Mouse (Mus musculus) left cerebral cortex, adult 11 months (tissue): ENCODE data around the gene Adam1a.
A peak's percentile ranks its signal among the peaks of the same experiment; 100 is the strongest.

Experiments
- DNase-seq: peaks from one replicate; pipeline ENCODE4 v3.0.0; 2022; ENCODE audit warnings: low spot score

The Adam1a gene

DNA sequence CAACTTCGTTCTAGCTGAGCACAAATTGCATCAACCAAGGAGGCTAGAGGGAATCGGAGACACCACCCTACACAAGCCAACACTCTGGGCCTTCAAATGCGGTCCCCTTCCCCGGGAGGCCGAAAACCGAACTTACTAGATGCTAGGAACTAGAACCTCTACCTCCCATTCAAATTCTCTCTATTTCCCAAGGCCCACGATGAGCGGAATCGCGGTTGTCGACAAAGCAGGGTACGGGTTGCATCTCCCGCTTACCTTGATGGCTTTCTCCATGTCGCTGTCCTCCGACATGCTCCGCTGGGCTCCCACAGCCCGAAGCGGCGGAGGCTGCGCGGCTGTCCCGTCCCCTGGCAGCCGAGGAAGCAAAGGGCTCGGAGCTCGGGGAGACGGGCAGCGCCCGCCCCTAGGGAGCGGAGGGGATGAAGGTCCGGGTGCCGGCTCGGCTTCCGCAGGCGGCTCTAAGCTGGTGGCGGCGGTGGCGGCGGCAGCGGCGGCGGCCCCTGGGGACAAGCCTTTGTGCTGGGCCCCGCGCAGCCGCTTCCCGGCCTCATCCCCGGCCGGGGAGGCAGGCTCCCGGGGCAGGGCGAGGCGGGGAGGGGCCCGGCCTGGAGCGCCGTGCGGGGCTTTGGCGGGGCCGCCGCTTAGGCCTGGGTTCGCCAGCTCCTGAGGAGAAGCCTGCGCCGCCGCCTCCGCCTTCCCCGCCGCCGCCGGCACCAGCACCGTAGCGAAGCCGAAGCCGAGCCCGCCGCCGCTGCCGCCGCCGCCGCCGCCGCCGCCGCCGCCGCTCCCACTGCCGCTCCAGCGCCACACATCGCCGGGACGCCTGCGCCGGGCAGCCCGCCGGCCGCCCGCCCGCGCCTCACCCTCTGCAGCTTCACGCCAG, at the start of gene Adam1a, which contains the start of gene Gm42878:
TSS of gene Adam1a (minus strand) at position 573 of the 883 bp plus-strand sequence.
TSS of gene Gm42878 (minus strand) at position 573 of the 883 bp plus-strand sequence.
- DNase-seq = no peak

- DNase-seq = no peak
These were observed 49.5 kb upstream of the Adam1a start for GRCm38 (mm10) chr5:121594714-121595313.

DNA sequence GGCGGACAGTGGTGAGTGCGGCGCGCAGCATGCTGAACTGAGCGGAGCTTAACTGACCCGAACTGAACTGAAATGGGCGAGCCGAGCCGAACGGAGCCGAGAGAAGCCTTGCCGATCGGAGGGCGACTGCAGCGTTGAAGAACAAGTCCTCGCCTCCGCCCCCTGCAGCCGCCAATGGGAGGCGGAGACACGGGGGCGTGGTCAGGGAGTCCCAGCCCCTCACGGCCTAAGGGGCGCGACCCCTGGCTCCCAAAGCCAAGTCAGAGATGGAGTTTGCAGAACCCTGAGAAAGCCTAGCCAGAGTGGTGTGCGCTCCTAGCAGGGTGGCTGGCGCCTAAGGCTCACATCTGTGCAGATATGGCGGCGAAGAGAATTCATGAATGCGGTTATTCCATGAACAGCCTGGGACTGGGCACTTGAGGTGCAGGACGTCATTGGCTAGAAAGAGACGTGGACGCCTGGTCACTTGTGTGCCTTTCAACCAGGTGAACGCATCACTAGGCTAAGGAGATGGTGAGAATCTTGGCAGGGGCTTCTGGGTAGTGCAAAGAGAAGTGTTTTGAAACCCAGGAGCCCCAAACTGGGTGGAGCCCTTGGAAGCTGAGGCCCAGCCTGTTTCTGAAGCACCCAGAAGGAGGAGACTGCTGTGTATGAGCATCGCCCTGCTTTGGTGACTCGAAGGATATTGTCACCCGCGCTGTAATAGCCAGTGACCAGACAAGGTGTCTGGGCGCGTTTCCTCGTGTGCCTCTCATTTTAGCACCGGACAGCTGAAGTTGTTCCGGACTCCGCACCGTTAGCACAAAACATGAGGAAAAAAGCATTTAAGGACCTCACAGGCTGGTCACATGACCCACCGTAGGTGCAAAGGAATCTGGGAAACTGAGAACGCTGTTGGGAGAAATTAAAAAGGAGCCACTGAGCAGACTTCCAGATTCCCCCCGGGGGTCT, 48.4 kb upstream of the Adam1a start, which contains the start of gene Aldh2:
TSS of gene Aldh2 (minus strand) at position 374 of the 951 bp plus-strand sequence.
- peak; percentile 60 for DNase-seq

DNA sequence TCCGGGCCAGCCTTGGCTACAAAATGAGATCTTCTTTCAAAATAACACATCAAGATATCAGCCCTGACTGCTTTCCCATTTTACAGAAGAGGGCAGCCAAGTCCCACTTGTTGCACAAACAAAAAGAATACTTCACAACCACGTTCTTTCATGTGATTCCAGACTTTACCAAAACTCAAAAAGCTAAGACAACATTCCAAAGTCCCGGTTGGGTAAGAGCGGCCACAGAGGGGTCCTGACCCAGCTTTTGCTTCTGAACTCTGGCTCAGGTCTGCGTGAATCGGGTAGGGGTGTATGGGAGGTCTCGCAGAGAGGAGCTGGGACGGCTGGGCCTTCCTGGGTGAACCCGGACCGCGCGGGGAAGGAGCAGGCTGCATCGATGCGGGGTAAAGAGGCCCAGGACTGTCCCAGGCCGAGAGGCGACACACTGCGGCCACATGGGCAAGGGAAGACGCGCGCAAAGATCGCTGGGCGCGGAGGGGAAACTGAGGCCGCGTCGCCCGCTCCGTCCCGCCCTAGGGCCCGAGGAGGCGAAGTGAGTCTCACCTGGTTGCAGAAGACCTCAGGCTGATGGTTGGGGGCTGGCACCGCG, 47.6 kb upstream of the Adam1a start:
- DNase-seq = no peak

GRCm38 (mm10) chr5:121592064-121592815, 47.0 kb upstream of the Adam1a start:
- DNase-seq = no peak

GRCm38 (mm10) chr5:121591417-121592063, 46.3 kb upstream of the Adam1a start:
- DNase-seq = peak; percentile 12

DNA sequence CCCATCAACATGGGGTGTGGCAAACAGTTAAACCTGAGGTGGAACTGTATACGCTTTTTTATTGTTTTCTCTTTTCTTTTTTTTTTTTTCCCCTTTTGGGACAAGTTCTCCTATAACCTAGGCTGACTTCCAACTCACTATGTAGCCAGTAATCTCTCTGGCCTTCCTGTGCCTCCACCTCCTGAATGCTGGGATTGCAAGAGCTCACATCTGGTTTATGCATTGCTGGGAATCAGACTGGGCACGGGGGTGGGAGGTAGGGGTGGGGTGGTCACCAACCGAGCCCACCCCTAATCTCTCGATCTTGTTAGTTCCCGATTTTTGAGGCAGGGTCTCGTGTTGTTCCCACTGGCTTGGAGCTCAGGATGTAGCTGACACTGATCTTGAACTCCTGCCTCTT, 44.6 kb upstream of the Adam1a start:
- DNase-seq = no peak

GRCm38 (mm10) chr5:121586400-121587039, 41.2 kb upstream of the Adam1a start:
- DNase-seq = peak; percentile 67

- DNase-seq = no peak
These were observed 40.4 kb upstream of the Adam1a start for GRCm38 (mm10) chr5:121585699-121586098.

DNA sequence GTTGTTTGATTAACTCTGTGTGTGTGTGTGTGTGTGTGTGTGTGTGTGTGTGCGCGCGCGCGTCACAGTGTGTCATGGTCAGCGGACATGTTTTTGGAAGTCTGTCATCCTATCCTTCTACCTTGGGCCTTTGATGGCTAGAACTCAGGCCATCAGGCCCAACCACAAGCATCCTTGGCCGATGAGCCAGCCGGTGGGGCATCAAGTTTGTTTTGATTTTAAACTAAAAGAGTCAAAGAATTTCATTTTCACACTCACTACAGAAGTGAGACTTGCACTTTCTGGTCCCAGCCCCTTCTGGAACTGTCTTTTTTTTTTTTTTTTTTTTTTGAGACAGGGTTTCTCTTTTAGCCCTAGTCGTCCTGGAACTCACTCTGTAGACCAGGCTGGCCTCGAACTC, 39.7 kb upstream of the Adam1a start:
- DNase-seq = no peak

DNA sequence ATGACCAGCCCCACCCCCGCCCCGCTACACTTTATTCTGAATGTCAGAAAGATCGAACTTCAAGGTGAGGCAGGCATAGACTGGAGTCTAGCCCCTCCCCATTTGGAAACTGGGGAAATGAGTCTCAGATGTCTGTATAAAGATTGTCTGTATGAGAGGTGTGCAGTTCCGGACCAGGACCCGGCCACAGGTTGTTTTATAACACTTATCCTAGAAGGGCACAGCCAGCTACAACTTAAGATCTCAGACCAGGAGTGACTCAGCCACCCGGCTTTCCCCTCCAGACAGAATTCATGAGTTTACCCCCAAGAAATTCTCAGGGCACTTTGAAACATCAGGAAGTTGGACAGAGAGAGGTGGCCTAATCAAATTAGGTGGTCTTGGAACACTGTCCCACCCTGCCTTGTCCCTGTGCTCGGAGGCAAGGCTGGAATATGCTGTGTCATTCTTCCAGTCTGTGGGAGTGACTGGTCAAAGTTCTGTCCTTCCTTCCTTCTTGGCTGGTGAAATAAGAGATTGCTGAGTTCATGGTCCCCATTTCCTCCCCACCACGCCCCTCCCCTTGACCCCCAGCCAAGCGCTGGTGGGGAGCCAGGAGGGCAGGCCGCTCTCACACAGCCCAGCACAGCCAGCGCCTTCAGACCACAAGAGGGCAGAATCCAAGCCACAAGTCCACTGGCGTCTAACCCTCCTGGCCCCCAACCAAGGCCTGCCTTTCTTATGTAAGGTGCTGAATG, 38.7 kb upstream of the Adam1a start:
- DNase-seq = peak; percentile 55

- no peak for DNase-seq
These were observed 36.7 kb upstream of the Adam1a start for GRCm38 (mm10) chr5:121581945-121582344.

GRCm38 (mm10) chr5:121576927-121577488, 31.7 kb upstream of the Adam1a start:
- no peak for DNase-seq

GRCm38 (mm10) chr5:121575867-121576266, 30.6 kb upstream of the Adam1a start:
- DNase-seq = no peak

- DNase-seq = no peak
These were observed 28.9 kb upstream of the Adam1a start for GRCm38 (mm10) chr5:121574145-121574544.

DNA sequence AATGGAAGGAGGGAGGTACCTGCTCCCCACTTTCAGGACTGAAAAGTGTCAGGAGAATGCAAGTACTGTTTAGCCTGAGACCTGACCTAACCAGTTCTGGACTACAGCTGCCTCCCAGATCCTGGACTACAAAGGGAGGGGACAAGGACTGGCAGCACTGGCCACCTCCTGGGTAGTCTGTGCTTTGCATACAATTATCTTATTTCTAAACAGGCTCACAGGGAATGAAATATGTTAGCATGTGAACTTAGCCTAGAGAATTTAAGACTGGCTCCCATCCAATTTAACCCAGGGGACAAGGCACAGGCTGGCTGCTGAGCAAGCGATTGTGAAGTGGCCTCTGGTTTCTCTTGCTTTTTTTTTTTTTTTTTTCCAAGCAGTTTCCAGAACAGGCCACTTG, 25.5 kb upstream of the Adam1a start:
- no peak for DNase-seq

DNA sequence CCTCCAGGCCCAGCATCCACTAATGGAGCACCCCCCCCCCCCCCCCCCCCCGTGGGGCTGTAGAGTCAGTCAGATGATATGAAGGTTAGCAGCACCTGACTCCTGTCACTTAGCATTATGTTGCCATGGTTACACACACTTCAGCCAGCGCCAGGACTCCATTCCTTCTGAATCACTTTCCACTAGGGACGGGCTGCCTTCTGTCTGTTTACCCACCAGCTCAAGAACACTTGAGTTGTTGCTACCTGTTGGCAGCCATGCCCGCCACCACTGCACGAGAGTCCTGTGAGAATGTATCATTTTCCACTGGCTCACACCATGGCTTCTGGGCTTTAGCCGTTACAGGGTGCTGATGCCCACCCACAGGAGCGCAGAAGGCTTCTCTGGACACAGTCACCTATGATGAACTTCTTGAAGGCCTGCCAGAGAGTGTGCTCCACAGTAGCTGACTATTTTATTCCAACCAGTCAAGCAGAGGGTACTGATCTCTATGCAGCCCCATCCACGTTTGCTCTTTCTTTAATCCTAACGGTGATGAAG, 24.7 kb upstream of the Adam1a start:
- DNase-seq = no peak

DNA sequence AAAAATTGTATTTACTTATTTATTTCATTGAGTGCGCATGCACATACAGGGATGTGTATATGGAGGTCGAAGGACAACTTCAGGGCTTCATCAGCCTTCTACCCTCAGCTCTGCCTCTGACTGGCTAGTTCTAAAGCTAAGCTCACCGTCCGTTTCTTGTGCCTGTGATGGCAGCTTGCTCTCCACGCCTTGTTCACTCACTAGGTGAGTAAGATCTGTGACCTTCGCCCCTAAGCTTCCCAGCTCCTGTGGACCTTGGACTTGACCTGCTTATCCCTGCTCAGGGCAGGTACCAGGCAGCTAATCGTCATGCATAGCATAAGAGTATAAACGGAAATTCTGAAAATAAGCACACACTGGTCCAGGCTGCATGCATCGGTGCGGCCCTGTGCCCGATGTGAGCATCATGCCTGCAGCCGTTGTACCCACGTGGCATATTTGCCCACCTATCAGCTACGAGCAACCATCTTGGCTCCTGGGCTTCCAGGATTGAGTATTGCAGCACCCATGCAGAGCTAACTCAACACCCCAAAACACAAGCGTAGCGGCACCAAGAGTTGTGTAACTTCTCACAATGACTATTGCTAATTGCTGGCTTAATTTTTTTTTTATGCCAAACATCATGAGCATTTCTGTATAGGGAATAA, 20.9 kb upstream of the Adam1a start:
- no peak for DNase-seq
